Mouse (Mus musculus) embryonic facial prominence, embryonic 15.5 days (tissue): Measurements from ENCODE around the gene Clic1. TPM values are rescaled to one million over a fixed set of nuclear protein-coding genes. Genes with fewer than 3 reads are reported as not detected.

ENCODE experiments used
- ATAC-seq: fragments of 200-750 bp; cut with Nextera tagmentation; 2 replicates; pipeline ENCODE4 v1.8.0; 2017; ENCODE audit warnings: low read depth, moderate TSS enrichment; ENCODE audit not compliant: insufficient number of reproducible peaks, low FRiP score, low TSS enrichment
- H3K27ac ChIP-seq: fragments of 300-500 bp; sonication (generic); replicated peaks from 2 replicates; pipeline ENCODE4 v1.5.1; 2015; ENCODE audit warnings: mild to moderate bottlenecking, inconsistent platforms
- H3K27me3 ChIP-seq: fragments of 300-500 bp; sonication (generic); 2 replicates; pipeline ENCODE4 v1.6.1; 2015; ENCODE audit warnings: inconsistent platforms
- H3K36me3 ChIP-seq: fragments of 300-500 bp; sonication (generic); 2 replicates; pipeline ENCODE4 v1.6.1; 2015; ENCODE audit warnings: mild to moderate bottlenecking, inconsistent platforms
- H3K4me1 ChIP-seq: fragments of 300-500 bp; sonication (generic); 2 replicates; pipeline ENCODE4 v1.6.1; 2015; ENCODE audit warnings: inconsistent platforms
- H3K4me2 ChIP-seq: fragments of 300-500 bp; sonication (generic); replicated peaks from 2 replicates; pipeline ENCODE4 v1.6.1; 2015; ENCODE audit warnings: mild to moderate bottlenecking, inconsistent platforms
- H3K4me3 ChIP-seq: fragments of 300-500 bp; sonication (generic); replicated peaks from 2 replicates; pipeline ENCODE4 v1.5.1; 2015; ENCODE audit warnings: mild to moderate bottlenecking, inconsistent platforms
- H3K9ac ChIP-seq: fragments of 300-500 bp; sonication (generic); 2 replicates; pipeline ENCODE4 v1.6.1; 2015; ENCODE audit warnings: inconsistent platforms
- H3K9me3 ChIP-seq: fragments of 300-500 bp; sonication (generic); replicated peaks from 2 replicates; pipeline ENCODE4 v1.6.1; 2016; ENCODE audit warnings: inconsistent platforms
- WGBS: fragments of 180-500 bp; shearing (Covaris S2); methylation state at CpG from one replicate; pipeline ENCODE4 v1.1.7; 2015; 5-methylcytosine and 5-hydroxymethylcytosine counted together
- polyA plus RNA-seq: library from polyadenylated mRNA; unstranded; fragments of >200 nt; fragmentation: Nextera tagmentation; extraction: Ambion mirVana; gene quantifications from 2 replicates; pipeline ENCODE4 v1.2.1, GENCODE M21; 2015

Gene Clic1
- polyA plus RNA-seq, 1 experiment from 2014 or later, result 324 TPM

- H3K9ac ChIP-seq, result no peak overlapping the region
- H3K36me3 ChIP-seq, result 0 out of 2 replicates have a peak, but pooled peaks cover 1% of the 10 kb centered on the region
- H3K4me2 ChIP-seq, result no peak overlapping the region
- WGBS, result 54% methylated on average over 6 of the region's 6 CpGs
- H3K4me3 ChIP-seq, result no peak overlapping the region
- peaks cover 31% of the 10 kb centered on the region for H3K4me1 ChIP-seq
- H3K27ac ChIP-seq, result no peak overlapping the region
- ATAC-seq, result no peak
- H3K27me3 ChIP-seq, result no peaks in the 10 kb centered on the region
- no peaks in the 10 kb centered on the region for H3K9me3 ChIP-seq
Measured at GRCm38 (mm10) chr17:35021842-35022477, 27.8 kb upstream of the Clic1 start.

- H3K4me2 ChIP-seq, result no peak overlapping the region
- H3K4me3 ChIP-seq, result no peak overlapping the region
- H3K4me1 ChIP-seq, result peaks cover 37% of the 10 kb centered on the region
- ATAC-seq, result no peak
- no peaks in the 10 kb centered on the region for H3K36me3 ChIP-seq
- H3K9me3 ChIP-seq, result no peaks in the 10 kb centered on the region
- no peak overlapping the region for H3K27ac ChIP-seq
- no peaks in the 10 kb centered on the region for H3K27me3 ChIP-seq
- H3K9ac ChIP-seq, result no peak overlapping the region
- WGBS, result 91% methylated on average over 8 of the region's 8 CpGs
Measured at GRCm38 (mm10) chr17:35022541-35023060, 27.2 kb upstream of the Clic1 start.

GRCm38 (mm10) chr17:35023221-35023620 is 26.5 kb upstream of the Clic1 start:
- Histone ChIP-seq H3K4me1 (peaks cover 42% of the 10 kb centered on the region), H3K9ac (no peak overlapping the region), H3K4me2 (no peak overlapping the region), H3K27ac (no peak overlapping the region), H3K27me3 (no peaks in the 10 kb centered on the region), H3K4me3 (no peak overlapping the region), H3K36me3 (no peaks in the 10 kb centered on the region), H3K9me3 (no peaks in the 10 kb centered on the region)
- ATAC-seq, result no peak
- WGBS, result 87% methylated on average over 5 of the region's 5 CpGs

- Histone ChIP-seq H3K36me3 (no peaks in the 10 kb centered on the region), H3K4me2 (no peak overlapping the region), H3K9ac (no peak overlapping the region), H3K9me3 (no peaks in the 10 kb centered on the region), H3K4me3 (no peak overlapping the region), H3K27me3 (no peaks in the 10 kb centered on the region), H3K27ac (no peak overlapping the region), H3K4me1 (peaks cover 48% of the 10 kb centered on the region)
- no peak for ATAC-seq
- 63% methylated on average over 4 of the region's 4 CpGs for WGBS
Measured at GRCm38 (mm10) chr17:35023756-35024155, 26.0 kb upstream of the Clic1 start.

GRCm38 (mm10) chr17:35024261-35024660 is 25.5 kb upstream of the Clic1 start:
- H3K9me3 ChIP-seq, result no peaks in the 10 kb centered on the region
- ATAC-seq, result no peak
- H3K36me3 ChIP-seq, result no peaks in the 10 kb centered on the region
- no peak overlapping the region for H3K27ac ChIP-seq
- H3K4me3 ChIP-seq, result no peak overlapping the region
- WGBS, result 66% methylated on average over 13 of the region's 13 CpGs
- peaks cover 53% of the 10 kb centered on the region for H3K4me1 ChIP-seq
- H3K27me3 ChIP-seq, result no peaks in the 10 kb centered on the region
- H3K9ac ChIP-seq, result no peak overlapping the region
- H3K4me2 ChIP-seq, result no peak overlapping the region

GRCm38 (mm10) chr17:35024691-35025488 is 24.9 kb upstream of the Clic1 start:
- Histone ChIP-seq H3K27ac (no peak overlapping the region), H3K4me2 (no peak overlapping the region), H3K9me3 (no peaks in the 10 kb centered on the region), H3K9ac (no peak overlapping the region), H3K4me3 (no peak overlapping the region), H3K36me3 (no peaks in the 10 kb centered on the region), H3K27me3 (no peaks in the 10 kb centered on the region), H3K4me1 (peaks cover 58% of the 10 kb centered on the region)
- no peak for ATAC-seq
- 61% methylated on average over 10 of the region's 10 CpGs for WGBS

- Histone ChIP-seq H3K4me3 (peak overlapping the region; percentile 12; the same call in 1 of the 2 replicates), H3K27ac (peak overlapping the region; percentile 74), H3K4me1 (peaks cover 56% of the 10 kb centered on the region), H3K9me3 (no peaks in the 10 kb centered on the region), H3K4me2 (peak overlapping the region; percentile 33), H3K36me3 (no peaks in the 10 kb centered on the region), H3K9ac (0 out of 2 replicates have a peak overlapping the region, but pooled peaks have one; percentile 2), H3K27me3 (no peaks in the 10 kb centered on the region)
- 59% methylated on average over 5 of the region's 5 CpGs for WGBS
- ATAC-seq, result no peak
Measured at GRCm38 (mm10) chr17:35026206-35026605, 23.6 kb upstream of the Clic1 start.

GRCm38 (mm10) chr17:35027277-35028068 is 22.3 kb upstream of the Clic1 start, which contains the start of gene Sapcd1:
Sapcd1 (minus strand) TSS chr17:35028016.
- peak; percentile 83 for ATAC-seq
- Histone ChIP-seq H3K9ac (peak within 1 kb of the TSS; percentile 27; the same call in 1 of the 2 replicates), H3K4me2 (peak within 1 kb of the TSS; percentile 34), H3K27me3 (no peaks in the 10 kb centered on the region), H3K9me3 (no peaks in the 10 kb centered on the region), H3K4me3 (peak within 1 kb of the TSS; percentile 16), H3K4me1 (peaks cover 52% of the 10 kb centered on the region), H3K27ac (peak within 1 kb of the TSS; percentile 74), H3K36me3 (no peaks in the 10 kb centered on the region)
- WGBS, result 27% methylated on average over 13 of the region's 13 CpGs

GRCm38 (mm10) chr17:35028315-35028714 is 21.5 kb upstream of the Clic1 start:
- H3K9me3 ChIP-seq, result no peaks in the 10 kb centered on the region
- H3K4me2 ChIP-seq, result no peak overlapping the region
- no peaks in the 10 kb centered on the region for H3K27me3 ChIP-seq
- no peak overlapping the region for H3K27ac ChIP-seq
- H3K36me3 ChIP-seq, result no peaks in the 10 kb centered on the region
- H3K4me3 ChIP-seq, result no peak overlapping the region
- ATAC-seq, result no peak
- H3K9ac ChIP-seq, result no peak overlapping the region
- peaks cover 52% of the 10 kb centered on the region for H3K4me1 ChIP-seq
- WGBS, result 61% methylated on average over 2 of the region's 2 CpGs

- WGBS, result 33% methylated on average over 19 of the region's 19 CpGs
- no peak overlapping the region for H3K4me3 ChIP-seq
- no peaks in the 10 kb centered on the region for H3K36me3 ChIP-seq
- no peak overlapping the region for H3K27ac ChIP-seq
- H3K4me1 ChIP-seq, result peaks cover 45% of the 10 kb centered on the region
- H3K9me3 ChIP-seq, result no peaks in the 10 kb centered on the region
- H3K4me2 ChIP-seq, result no peak overlapping the region
- no peak for ATAC-seq
- no peak overlapping the region for H3K9ac ChIP-seq
- no peaks in the 10 kb centered on the region for H3K27me3 ChIP-seq
Measured at GRCm38 (mm10) chr17:35029691-35030532, 19.9 kb upstream of the Clic1 start.
